Mouse (Mus musculus): ENCODE measurements around the gene Sfxn2.

- TF ChIP-seq GATA1 (IDR thresholded peaks at IDR 0.05; ENCODE audit: low read length): no peak
- no peak for TF ChIP-seq TAL1 (IDR thresholded peaks at IDR 0.05; ENCODE audit: low read length)
Observed at GRCm38 (mm10) chr19:46571878-46572244, 1.3 kb upstream of the Sfxn2 start.
